Mouse (Mus musculus): ENCODE data around the gene Usp32. TPM values are rescaled to one million over a fixed set of nuclear protein-coding genes. Genes with fewer than 3 reads are reported as not detected.

Gene Usp32
- polyA plus RNA-seq, 1 experiment from 2014 or later: 7.9 TPM

DNA sequence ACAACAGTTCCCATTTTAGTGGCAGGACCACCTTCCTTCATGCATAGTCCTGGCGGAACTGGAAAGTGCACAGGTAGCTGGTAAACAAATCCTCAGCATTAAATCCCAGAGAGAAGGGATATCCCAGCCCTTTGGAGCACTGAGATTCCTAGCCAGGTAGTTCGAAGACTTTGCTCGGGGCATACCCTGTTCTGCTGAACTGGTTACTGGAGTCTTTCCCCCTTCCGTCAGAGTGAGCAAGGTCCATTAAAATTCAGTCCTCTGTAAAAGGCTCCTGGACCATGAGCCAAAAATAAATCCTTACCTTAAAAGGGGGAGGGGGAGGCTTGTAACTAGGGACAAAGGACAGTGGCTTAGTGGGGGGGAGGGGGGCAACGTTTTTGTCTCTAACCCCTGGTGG is 180.8 kb downstream of the Usp32 start:
- WGBS: 50% methylated on average over 5 of the region's 5 CpGs
- ATAC-seq (ENCODE audit: insufficient read depth, low FRiP score, low TSS enrichment) (no peak), DNase-seq (ENCODE audit: low spot score) (no peak)
- Histone ChIP-seq H3K4me2 (ENCODE audit: low read depth) (no peak overlapping the region), H3K36me3 (ENCODE audit: control insufficient read depth, insufficient read depth, low read length) (no peaks in the 10 kb centered on the region), H3K4me1 (ENCODE audit: control insufficient read depth, insufficient read depth, low read length) (peaks cover 7% of the 10 kb centered on the region; the same call in 1 of the 2 replicates), H3K27ac (ENCODE audit: low read depth, low read length) (no peak overlapping the region), H3K4me3 (ENCODE audit: low read depth, low read length) (no peak overlapping the region), H3K9ac (ENCODE audit: low read length) (no peak overlapping the region), H3K9me3 (ENCODE audit: control insufficient read depth, low read length) (no peaks in the 10 kb centered on the region), H3K27me3 (ENCODE audit: control insufficient read depth, insufficient read depth, low read length) (peaks cover 26% of the 10 kb centered on the region)

DNA sequence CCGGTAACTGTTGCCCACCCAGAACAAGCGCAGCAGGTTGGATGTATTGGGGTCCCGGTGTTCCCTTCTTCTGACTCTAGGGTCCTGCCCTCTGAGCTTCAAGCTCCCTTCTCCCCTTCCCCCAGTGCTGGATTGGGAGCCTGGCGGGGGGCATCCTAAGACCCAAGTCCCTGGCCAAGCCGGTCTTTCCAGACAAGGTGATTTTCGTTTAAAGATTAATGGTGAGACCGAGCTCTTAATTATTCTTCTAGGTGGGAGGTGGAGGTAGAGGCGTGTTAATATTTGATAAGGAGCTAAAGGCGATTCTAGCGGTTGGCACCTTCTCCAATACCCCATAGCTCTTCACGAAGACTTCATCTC is 181.7 kb downstream of the Usp32 start:
- Histone ChIP-seq H3K27me3 (ENCODE audit: control insufficient read depth, insufficient read depth, low read length) (peaks cover 26% of the 10 kb centered on the region), H3K36me3 (ENCODE audit: control insufficient read depth, insufficient read depth, low read length) (no peaks in the 10 kb centered on the region), H3K4me2 (ENCODE audit: low read depth) (peak overlapping the region; percentile 56), H3K9ac (ENCODE audit: low read length) (no peak overlapping the region), H3K9me3 (ENCODE audit: control insufficient read depth, low read length) (no peaks in the 10 kb centered on the region), H3K27ac (ENCODE audit: low read depth, low read length) (no peak overlapping the region), H3K4me3 (ENCODE audit: low read depth, low read length) (peak overlapping the region; percentile 27), H3K4me1 (ENCODE audit: control insufficient read depth, insufficient read depth, low read length) (peaks cover 7% of the 10 kb centered on the region; the same call in 1 of the 2 replicates)
- 7% methylated on average over 11 of the region's 11 CpGs for WGBS
- DNase-seq (ENCODE audit: low spot score): no peak
- ATAC-seq (ENCODE audit: insufficient read depth, low FRiP score, low TSS enrichment): no peak

DNA sequence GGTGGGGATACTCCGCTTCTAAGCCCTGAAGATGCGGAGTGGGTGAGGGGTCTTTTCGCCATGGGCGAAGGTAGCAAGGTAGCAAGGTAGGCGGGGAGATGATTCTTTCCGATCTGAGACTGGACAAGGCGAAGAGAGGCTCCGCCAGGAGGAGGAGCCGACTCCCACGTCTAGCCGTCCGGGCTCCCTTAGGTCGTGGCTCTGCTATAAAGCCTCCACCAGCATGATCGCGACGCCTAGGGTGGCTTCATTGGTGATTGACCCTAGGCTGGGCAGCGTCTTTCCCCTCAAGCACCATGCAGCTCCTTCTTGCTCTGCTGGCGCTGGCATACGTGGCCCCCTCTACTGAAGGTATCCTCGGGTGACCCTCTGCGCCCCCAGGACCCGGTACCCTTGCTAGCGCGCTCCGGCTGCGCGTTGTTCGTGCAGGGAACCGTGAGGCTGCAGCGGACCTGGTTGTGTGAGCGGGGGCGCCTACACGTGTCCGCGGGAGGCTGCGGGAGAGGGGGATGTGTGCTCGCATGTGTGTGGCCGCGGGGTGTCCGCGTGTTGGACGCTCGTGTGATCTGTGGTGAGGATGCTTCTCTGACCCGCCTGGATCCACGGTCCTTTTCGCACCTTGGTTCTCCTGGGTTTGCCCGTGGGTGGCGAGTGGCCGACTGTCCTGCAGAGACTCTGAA is 182.2 kb downstream of the Usp32 start, which contains the start of gene Car4:
TSS of gene Car4 (plus strand) at position 196 of the 680 bp plus-strand sequence.
- peak within 1 kb of the TSS; percentile 56 for H3K4me2 ChIP-seq (ENCODE audit: low read depth)
- peak within 1 kb of the TSS; percentile 27 for H3K4me3 ChIP-seq (ENCODE audit: low read depth, low read length)
- no peak within 1 kb of the TSS for H3K27ac ChIP-seq (ENCODE audit: low read depth, low read length)
- peaks cover 7% of the 10 kb centered on the region; the same call in 1 of the 2 replicates for H3K4me1 ChIP-seq (ENCODE audit: control insufficient read depth, insufficient read depth, low read length)
- no peaks in the 10 kb centered on the region for H3K9me3 ChIP-seq (ENCODE audit: control insufficient read depth, low read length)
- no peak within 1 kb of the TSS for H3K9ac ChIP-seq (ENCODE audit: low read length)
- H3K36me3 ChIP-seq (ENCODE audit: control insufficient read depth, insufficient read depth, low read length): no peaks in the 10 kb centered on the region
- DNase-seq (ENCODE audit: low spot score): peak; percentile 46
- WGBS: 2% methylated on average over 49 of the region's 49 CpGs
- peaks cover 26% of the 10 kb centered on the region for H3K27me3 ChIP-seq (ENCODE audit: control insufficient read depth, insufficient read depth, low read length)
- no peak for ATAC-seq (ENCODE audit: insufficient read depth, low FRiP score, low TSS enrichment)

DNA sequence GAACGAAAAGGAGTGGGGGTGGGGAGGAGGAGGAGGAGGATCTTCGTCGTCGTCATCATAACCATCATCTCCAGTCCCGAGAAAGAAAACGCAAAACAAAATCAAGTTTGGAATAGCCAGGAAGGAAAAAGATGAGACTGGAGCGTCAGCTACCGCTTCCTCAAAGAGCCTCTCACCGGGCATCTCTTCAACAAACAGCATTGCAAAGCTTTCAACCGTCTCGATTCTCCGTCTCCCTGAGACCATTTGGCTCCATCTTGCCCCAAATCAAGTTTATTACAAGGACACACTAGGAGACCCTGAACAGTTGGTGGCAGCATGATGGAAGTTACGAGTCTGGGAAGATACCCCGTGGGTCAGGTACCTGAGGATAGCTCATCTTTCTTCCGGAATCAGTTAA is 182.8 kb downstream of the Usp32 start:
- H3K4me2 ChIP-seq (ENCODE audit: low read depth): peak overlapping the region; percentile 56
- H3K4me3 ChIP-seq (ENCODE audit: low read depth, low read length): peak overlapping the region; percentile 27
- no peaks in the 10 kb centered on the region for H3K9me3 ChIP-seq (ENCODE audit: control insufficient read depth, low read length)
- peaks cover 26% of the 10 kb centered on the region for H3K27me3 ChIP-seq (ENCODE audit: control insufficient read depth, insufficient read depth, low read length)
- no peak overlapping the region for H3K27ac ChIP-seq (ENCODE audit: low read depth, low read length)
- no peak for DNase-seq (ENCODE audit: low spot score)
- peaks cover 7% of the 10 kb centered on the region; the same call in 1 of the 2 replicates for H3K4me1 ChIP-seq (ENCODE audit: control insufficient read depth, insufficient read depth, low read length)
- H3K36me3 ChIP-seq (ENCODE audit: control insufficient read depth, insufficient read depth, low read length): no peaks in the 10 kb centered on the region
- H3K9ac ChIP-seq (ENCODE audit: low read length): no peak overlapping the region
- WGBS: 8% methylated on average over 15 of the region's 15 CpGs
- no peak for ATAC-seq (ENCODE audit: insufficient read depth, low FRiP score, low TSS enrichment)

DNA sequence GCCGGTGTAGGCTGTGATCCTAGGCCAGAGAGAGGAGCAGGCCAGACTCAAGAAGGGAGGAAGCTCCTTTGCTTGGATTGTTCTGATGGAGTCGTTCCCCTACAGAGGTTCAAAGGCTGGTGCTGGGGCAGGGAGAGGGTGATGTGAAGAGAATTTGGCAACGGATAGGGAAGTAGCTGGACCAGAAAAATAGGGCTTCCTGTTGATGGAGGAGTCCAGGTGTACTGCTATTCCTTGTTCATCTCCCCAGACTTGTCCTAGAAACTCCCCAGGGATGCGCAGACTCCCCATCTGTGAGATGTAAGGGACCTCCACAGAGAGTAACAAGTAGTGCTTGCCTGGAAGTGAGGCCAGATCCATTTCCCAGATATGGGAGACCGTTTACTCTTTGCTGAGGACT is 183.6 kb downstream of the Usp32 start:
- no peaks in the 10 kb centered on the region for H3K9me3 ChIP-seq (ENCODE audit: control insufficient read depth, low read length)
- H3K4me3 ChIP-seq (ENCODE audit: low read depth, low read length): no peak overlapping the region
- no peak for ATAC-seq (ENCODE audit: insufficient read depth, low FRiP score, low TSS enrichment)
- DNase-seq (ENCODE audit: low spot score): no peak
- H3K27ac ChIP-seq (ENCODE audit: low read depth, low read length): no peak overlapping the region
- H3K9ac ChIP-seq (ENCODE audit: low read length): no peak overlapping the region
- no peaks in the 10 kb centered on the region for H3K36me3 ChIP-seq (ENCODE audit: control insufficient read depth, insufficient read depth, low read length)
- peaks cover 7% of the 10 kb centered on the region; the same call in 1 of the 2 replicates for H3K4me1 ChIP-seq (ENCODE audit: control insufficient read depth, insufficient read depth, low read length)
- H3K27me3 ChIP-seq (ENCODE audit: control insufficient read depth, insufficient read depth, low read length): peaks cover 26% of the 10 kb centered on the region
- no peak overlapping the region for H3K4me2 ChIP-seq (ENCODE audit: low read depth)
- WGBS: 34% methylated on average over 5 of the region's 5 CpGs

DNA sequence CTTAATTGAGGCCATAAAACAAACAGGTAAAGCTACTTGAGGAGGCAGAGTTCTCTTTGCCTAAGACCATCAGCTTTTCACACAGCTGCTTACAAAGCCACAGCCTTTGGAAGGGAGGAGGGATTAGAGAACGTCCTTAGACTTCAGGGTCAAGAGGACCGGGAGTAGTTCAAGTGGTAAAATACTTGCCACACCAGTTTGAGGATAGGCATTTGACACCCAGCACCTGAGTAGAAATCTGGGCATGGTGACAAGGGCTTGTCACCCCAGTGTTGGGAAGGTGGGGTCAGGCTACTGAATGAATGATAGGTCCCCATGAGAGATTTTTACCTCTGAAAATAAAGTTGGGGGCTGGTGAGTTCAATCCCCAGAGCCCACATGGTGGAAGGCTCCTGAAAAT is 187.3 kb downstream of the Usp32 start:
- peaks cover 10% of the 10 kb centered on the region for H3K27me3 ChIP-seq (ENCODE audit: control insufficient read depth, insufficient read depth, low read length)
- no peaks in the 10 kb centered on the region for H3K36me3 ChIP-seq (ENCODE audit: control insufficient read depth, insufficient read depth, low read length)
- ATAC-seq (ENCODE audit: insufficient read depth, low FRiP score, low TSS enrichment): no peak
- no peak for DNase-seq (ENCODE audit: low spot score)
- H3K9ac ChIP-seq (ENCODE audit: low read length): no peak overlapping the region
- H3K9me3 ChIP-seq (ENCODE audit: control insufficient read depth, low read length): no peaks in the 10 kb centered on the region
- WGBS: 48% methylated on average over 2 of the region's 2 CpGs
- no peak overlapping the region for H3K4me2 ChIP-seq (ENCODE audit: low read depth)
- H3K4me1 ChIP-seq (ENCODE audit: control insufficient read depth, insufficient read depth, low read length): peaks cover 2% of the 10 kb centered on the region; the same call in 1 of the 2 replicates
- no peak overlapping the region for H3K27ac ChIP-seq (ENCODE audit: low read depth, low read length)
- H3K4me3 ChIP-seq (ENCODE audit: low read depth, low read length): no peak overlapping the region

DNA sequence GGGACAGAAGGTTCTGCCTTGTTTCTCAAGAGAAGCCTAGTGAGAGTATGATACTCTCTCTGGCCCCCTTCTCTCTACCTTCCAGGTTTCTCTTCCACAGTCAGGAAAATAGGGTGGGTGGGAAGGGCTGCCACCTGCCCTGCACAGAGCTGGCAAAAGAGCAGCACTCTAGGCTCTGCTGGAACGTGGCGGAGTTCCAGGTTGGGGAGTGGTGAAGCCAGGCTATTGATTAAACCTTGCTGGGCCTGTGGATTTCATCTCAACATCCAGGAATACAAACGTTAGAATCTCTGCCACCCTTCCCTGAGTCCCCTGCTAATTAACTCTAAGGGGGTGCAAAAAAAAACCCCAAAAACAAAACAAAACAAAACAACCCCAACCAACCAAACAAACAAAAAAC is 191.4 kb downstream of the Usp32 start:
- H3K9me3 ChIP-seq (ENCODE audit: control insufficient read depth, low read length): no peaks in the 10 kb centered on the region
- WGBS: 54% methylated on average over 3 of the region's 3 CpGs
- H3K4me2 ChIP-seq (ENCODE audit: low read depth): no peak overlapping the region
- no peak overlapping the region for H3K9ac ChIP-seq (ENCODE audit: low read length)
- H3K4me3 ChIP-seq (ENCODE audit: low read depth, low read length): no peak overlapping the region
- H3K27me3 ChIP-seq (ENCODE audit: control insufficient read depth, insufficient read depth, low read length): no peaks in the 10 kb centered on the region
- DNase-seq (ENCODE audit: low spot score) (no peak), ATAC-seq (ENCODE audit: insufficient read depth, low FRiP score, low TSS enrichment) (no peak)
- no peak overlapping the region for H3K27ac ChIP-seq (ENCODE audit: low read depth, low read length)
- no peaks in the 10 kb centered on the region for H3K36me3 ChIP-seq (ENCODE audit: control insufficient read depth, insufficient read depth, low read length)
- H3K4me1 ChIP-seq (ENCODE audit: control insufficient read depth, insufficient read depth, low read length): peaks cover 9% of the 10 kb centered on the region

DNA sequence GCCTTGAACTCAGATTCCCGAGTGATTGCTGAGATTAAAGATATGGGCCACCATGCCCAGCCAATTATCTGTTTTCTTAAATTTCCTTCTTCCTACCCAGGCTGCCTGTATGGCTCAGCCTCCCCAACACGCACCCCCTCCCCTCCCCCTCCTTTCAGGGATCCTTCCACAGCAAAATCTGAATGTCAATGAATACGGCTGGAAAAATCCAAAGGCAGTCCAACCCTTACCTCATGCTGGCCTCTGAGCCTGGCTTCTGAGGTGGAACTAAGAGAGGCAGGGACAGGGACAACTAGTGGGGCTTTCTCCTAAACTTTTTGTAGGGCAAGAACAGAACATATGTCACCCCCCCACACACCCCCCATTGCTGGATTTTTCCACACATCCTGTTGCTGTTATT is 191.8 kb downstream of the Usp32 start:
- no peak overlapping the region for H3K4me3 ChIP-seq (ENCODE audit: low read depth, low read length)
- H3K9me3 ChIP-seq (ENCODE audit: control insufficient read depth, low read length): no peaks in the 10 kb centered on the region
- no peak overlapping the region for H3K27ac ChIP-seq (ENCODE audit: low read depth, low read length)
- no peak overlapping the region for H3K9ac ChIP-seq (ENCODE audit: low read length)
- no peaks in the 10 kb centered on the region for H3K27me3 ChIP-seq (ENCODE audit: control insufficient read depth, insufficient read depth, low read length)
- H3K36me3 ChIP-seq (ENCODE audit: control insufficient read depth, insufficient read depth, low read length): no peaks in the 10 kb centered on the region
- 57% methylated on average over 3 of the region's 3 CpGs for WGBS
- no peak overlapping the region for H3K4me2 ChIP-seq (ENCODE audit: low read depth)
- ATAC-seq (ENCODE audit: insufficient read depth, low FRiP score, low TSS enrichment): no peak
- no peak for DNase-seq (ENCODE audit: low spot score)
- H3K4me1 ChIP-seq (ENCODE audit: control insufficient read depth, insufficient read depth, low read length): peaks cover 11% of the 10 kb centered on the region

DNA sequence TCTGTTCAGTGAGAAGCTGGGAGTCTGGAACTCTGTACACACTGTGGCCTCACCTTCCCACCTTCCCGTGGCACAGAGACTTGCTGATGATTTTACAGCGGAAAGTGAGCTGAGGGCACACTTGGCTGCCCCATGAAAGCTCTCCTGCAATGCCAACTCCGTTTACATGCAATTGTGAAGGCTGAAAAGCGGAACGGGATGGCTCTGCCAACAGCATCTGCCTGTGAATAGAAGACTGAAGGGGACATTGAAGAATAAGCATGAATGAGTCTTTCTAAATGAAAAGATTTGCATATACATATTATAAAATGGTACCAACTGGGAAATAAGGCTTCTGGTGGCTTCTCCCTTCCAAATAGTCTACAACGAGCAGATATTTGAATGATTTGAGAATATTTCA is 192.8 kb downstream of the Usp32 start:
- ATAC-seq (ENCODE audit: insufficient read depth, low FRiP score, low TSS enrichment): no peak
- no peak overlapping the region for H3K4me3 ChIP-seq (ENCODE audit: low read depth, low read length)
- H3K27me3 ChIP-seq (ENCODE audit: control insufficient read depth, insufficient read depth, low read length): no peaks in the 10 kb centered on the region
- no peaks in the 10 kb centered on the region for H3K36me3 ChIP-seq (ENCODE audit: control insufficient read depth, insufficient read depth, low read length)
- no peak for DNase-seq (ENCODE audit: low spot score)
- H3K4me1 ChIP-seq (ENCODE audit: control insufficient read depth, insufficient read depth, low read length): peaks cover 11% of the 10 kb centered on the region
- H3K9ac ChIP-seq (ENCODE audit: low read length): no peak overlapping the region
- no peaks in the 10 kb centered on the region for H3K9me3 ChIP-seq (ENCODE audit: control insufficient read depth, low read length)
- H3K4me2 ChIP-seq (ENCODE audit: low read depth): no peak overlapping the region
- no peak overlapping the region for H3K27ac ChIP-seq (ENCODE audit: low read depth, low read length)
- 68% methylated on average over 6 of the region's 6 CpGs for WGBS

Data from neural tube, embryonic 11.5 days (tissue).